Mouse (Mus musculus) lung, postnatal 10 days (tissue): ENCODE data around the gene Olfr67.
"Not testable (repeated sequence)": the region's sequence is repeated elsewhere in the genome, so short reads cannot be mapped to it uniquely, and the experiment has no call there.

ENCODE experiments used
- DNase-seq: peaks from one replicate; pipeline ENCODE4 v3.0.0; 2021

Gene Olfr67

DNA sequence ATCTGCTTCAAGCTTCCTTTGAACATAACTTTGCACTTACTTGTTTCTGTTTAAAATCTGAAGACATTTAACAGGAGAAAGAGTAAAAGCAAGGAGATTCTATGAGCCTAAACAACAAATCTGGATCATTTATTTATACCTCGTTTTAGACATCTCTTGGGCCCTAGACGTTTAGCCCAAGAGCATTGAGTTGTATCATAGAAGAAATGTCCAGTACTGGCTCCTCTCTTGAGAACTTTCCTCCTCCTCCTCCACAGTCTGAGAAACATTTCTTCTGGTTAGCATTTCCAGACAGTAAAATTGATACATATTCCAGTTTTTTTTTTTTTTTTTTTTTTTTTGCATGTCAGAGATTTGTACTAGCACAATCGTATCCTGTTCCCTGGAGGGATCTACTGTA is at the start of gene Olfr67:
TSS of gene Olfr67 (minus strand) at position 101 of the 400 bp plus-strand sequence.
- DNase-seq, result no peak

GRCm38 (mm10) chr7:103840268-103840667 is 48.6 kb upstream of the Olfr67 start, which contains the start of gene Hbb-bh2:
TSS of gene Hbb-bh2 (minus strand) at chr7:103840520.
- no peak for DNase-seq

GRCm38 (mm10) chr7:103827808-103828207 is 36.2 kb upstream of the Olfr67 start, which contains the start of gene Hbb-bs:
TSS of gene Hbb-bs (minus strand) at chr7:103828096.
- DNase-seq, result no peak

DNA sequence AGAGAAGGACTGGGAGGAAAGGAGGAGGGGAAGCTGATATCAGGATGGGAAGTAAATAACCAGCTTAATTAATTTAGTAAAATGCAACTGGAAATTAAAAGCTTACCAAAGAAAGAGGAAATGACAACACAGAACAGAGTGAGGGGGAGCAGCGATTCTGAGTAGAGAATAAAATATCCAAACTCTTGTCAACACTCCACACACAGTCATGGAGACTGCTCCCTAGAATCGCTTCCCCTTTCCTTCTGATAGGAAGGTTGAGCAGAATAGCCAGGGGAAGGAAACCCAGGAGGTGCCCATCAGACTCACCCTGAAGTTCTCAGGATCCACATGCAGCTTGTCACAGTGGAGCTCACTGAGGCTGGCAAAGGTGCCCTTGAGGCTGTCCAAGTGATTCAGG is 35.5 kb upstream of the Olfr67 start:
- not testable (repeated sequence) for DNase-seq

- no peak for DNase-seq
Observed at GRCm38 (mm10) chr7:103826255-103826887, 34.8 kb upstream of the Olfr67 start.

- DNase-seq, result no peak
Observed at GRCm38 (mm10) chr7:103825536-103826254, 34.1 kb upstream of the Olfr67 start.

- DNase-seq, result no peak
Observed at GRCm38 (mm10) chr7:103824597-103824996, 33.0 kb upstream of the Olfr67 start.

DNA sequence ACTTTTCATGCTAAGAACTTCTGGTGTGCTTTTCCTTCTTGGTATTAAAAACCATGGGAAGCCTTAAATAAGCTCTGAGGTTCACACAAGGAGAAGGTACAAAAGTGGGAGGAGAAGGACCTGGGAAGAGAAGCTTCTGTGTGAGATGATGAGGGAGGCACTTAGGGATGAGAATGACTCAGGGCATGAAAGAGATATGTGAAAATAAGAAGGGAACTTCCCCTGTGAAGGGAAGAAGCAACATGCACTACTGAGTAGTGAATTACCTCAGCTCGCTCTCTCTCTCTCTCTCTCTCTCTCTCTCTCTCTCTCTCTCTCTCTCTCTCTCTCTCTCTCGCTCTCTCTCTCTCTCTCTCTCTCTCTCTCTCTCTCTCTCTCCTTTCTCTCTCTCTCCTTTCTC is 23.5 kb upstream of the Olfr67 start:
- DNase-seq, result not testable (repeated sequence)

GRCm38 (mm10) chr7:103813766-103814165 is 22.1 kb upstream of the Olfr67 start, which contains the start of gene Hbb-bt:
TSS of gene Hbb-bt (minus strand) at chr7:103813996.
- no peak for DNase-seq

GRCm38 (mm10) chr7:103813152-103813551 is 21.5 kb upstream of the Olfr67 start:
- not testable (repeated sequence) for DNase-seq

DNA sequence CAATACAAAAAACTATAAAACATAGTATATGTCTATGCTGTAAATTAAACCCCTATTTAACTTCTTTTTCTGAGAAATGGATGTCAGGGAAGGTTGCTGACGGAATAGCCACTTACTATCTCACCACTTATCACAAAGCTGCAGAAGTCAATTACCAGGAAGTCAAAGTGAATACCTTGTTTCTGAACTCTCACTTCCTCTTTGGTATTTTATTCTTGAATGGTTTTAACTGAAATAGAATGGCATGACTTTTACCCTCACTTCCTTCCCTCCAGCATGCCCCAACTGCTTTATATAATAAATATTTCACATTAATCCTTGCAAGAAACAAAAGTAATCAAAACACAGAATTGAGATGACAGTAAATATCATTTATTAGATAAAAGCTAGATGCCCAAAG is 20.6 kb upstream of the Olfr67 start:
- DNase-seq, result no peak

GRCm38 (mm10) chr7:103811223-103811845 is 19.7 kb upstream of the Olfr67 start:
- no peak for DNase-seq

DNA sequence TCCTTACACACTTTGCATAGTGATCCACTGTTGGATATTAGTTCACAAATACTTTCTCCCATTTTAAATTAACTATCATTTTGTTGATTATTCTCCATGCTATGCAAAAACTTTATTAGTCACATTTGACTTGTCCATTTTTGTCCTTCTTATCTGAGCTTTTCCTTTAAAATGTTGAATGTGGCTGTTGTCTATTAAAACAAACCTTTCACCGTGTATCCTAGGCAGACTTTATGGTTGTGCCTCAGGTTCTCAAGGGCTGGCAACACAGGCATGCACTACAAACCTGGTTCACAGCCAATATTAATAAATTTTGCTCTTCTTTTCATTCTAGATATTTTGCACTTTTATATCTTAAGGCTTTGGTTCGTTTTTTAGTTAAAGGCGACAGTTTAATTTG is 19.1 kb upstream of the Olfr67 start:
- DNase-seq, result no peak

DNA sequence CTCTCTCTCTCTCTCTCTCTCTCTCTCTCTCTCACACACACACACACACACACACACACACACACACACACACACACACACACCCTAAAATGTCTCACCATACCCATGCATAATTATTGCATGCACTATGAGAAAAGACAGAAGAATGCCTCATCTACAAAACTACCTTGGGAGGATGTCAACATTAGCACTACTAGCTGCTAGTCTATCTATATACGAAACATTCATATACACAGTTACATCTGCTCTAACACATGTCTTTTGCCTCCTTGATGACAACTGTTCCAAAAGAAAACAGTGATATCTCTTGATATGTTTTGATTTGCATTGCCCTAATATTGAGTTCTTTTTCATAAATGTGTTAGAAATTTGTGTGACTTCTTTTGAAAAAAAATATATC is 18.7 kb upstream of the Olfr67 start:
- DNase-seq, result no peak

DNA sequence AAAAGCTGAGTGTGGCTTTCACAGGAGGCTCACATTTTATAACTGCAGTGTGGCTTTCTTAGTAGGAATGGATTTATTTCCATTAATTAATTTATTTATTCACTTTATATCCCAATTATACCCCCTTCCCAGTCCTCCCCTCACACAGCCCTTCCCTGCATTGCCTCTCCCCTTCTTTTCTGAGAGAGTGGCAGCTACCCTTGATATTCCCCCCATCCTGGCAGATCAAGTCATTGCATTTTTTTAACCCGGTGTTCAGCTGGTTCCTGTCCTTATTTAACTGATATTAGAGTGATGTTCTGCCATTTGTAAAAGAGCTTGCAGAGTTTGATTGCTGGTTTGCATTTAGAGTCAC is 18.2 kb upstream of the Olfr67 start:
- no peak for DNase-seq

DNA sequence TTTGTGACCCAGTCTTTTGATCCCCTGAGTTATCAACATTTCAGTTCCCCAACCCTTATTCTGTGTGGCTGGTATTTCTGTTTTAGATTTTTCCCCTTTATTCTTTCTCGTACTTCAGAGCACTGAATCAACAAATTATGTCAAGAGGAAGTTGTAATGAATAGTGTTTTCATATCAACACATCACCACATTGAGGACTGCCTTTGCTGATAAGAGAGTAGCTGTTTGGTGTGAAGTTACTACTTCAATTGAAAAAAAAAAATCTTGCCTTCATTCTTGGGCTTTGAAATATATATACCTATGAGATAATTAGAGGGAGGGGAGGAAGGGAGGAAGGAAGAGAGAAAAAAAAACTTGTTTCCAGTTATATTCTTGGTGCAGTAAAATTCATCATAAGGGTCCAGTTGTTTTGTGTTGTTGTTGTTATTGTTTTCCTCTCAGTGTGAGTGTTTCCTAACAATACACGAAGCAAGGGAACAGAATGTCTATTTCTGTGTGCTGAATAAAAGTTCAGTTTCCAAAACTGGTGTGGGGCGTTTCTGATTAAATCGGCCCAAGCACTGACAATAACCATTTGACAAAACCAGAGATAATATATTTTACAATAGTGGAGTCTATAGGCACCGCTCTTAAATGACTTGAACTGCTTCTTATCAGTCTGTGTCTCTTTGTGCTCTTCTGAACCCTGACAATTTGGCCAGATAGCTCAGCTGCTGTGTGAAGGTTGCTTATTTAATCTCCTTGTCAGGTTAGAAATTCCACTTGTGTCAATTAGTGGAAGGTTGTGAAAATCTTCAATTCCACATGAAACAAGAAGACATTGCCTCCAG is 17.6 kb upstream of the Olfr67 start:
- DNase-seq, result no peak

- not testable (repeated sequence) for DNase-seq
Observed at GRCm38 (mm10) chr7:103808120-103808519, 16.5 kb upstream of the Olfr67 start.

DNA sequence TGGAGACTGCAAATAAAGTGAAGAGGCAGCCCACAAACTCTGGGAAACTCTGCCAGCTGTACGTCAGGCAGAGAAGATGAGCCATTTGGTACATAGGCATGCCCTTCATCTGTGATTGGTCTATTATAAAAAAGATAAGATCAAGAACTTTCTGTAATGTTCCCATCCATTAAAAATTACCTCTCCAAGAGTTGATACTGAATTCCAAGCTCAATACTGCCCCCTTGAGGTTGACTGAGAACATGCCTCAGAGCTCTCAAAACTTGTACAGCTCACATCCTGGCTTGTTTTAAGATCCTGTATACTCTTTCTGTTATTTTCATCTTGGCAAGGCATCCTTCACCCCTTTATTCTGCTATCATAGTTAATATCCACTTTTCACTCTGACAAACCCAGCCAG is 15.2 kb upstream of the Olfr67 start:
- no peak for DNase-seq

DNA sequence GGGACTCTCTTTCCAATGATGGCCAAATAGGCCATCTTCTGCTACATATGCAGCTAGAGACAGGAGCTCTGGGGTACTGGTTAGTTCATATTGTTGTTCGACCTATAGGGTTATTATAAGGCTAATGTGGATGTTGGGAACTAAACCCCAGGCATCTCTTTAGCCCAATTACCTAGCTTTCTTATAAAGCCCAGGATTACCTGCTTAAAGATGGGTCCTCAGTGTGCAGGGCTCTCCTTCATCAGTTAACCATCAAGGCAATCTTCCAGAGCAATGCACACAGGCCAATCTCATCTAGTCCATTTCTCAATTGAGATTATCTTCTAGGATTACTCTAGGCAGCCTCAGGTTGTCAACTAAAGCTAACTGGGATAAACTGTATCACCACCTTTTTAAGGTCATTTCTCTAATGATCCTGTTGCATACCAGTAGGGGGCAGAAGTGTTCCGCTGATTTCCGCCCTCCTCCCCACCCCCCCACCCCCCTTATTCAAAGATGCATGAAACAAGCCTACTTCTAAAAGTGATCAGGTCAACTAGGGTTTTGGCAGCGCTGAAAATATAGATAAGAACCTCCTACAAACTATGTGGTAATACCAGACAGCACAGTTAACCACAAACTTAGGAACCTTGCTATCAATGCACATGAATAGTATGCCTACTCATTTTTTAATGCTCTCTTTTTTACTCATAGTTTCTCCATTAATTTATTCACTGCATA is 1.2 kb upstream of the Olfr67 start:
- DNase-seq, result no peak

GRCm38 (mm10) chr7:103779598-103779997 is 12.0 kb downstream of the Olfr67 start, which contains the start of gene Olfr68:
TSS of gene Olfr68 (minus strand) at chr7:103779698.
- DNase-seq, result no peak

GRCm38 (mm10) chr7:103777652-103778051 is 14.0 kb downstream of the Olfr67 start:
- not testable (repeated sequence) for DNase-seq

GRCm38 (mm10) chr7:103771494-103771893 is 20.1 kb downstream of the Olfr67 start, which contains the start of gene Olfr69:
TSS of gene Olfr69 (minus strand) at chr7:103771594.
- DNase-seq, result no peak
